Mouse (Mus musculus): Measurements from ENCODE around the gene Cstf2. TPM values are rescaled to one million over a fixed set of nuclear protein-coding genes. Genes with fewer than 3 reads are reported as not detected.

Cstf2 gene
- total RNA-seq, 1 experiment: 57.2 TPM

GRCm38 (mm10) chrX:134111767-134112166 lies 52.8 kb downstream of the Cstf2 start:
- Histone ChIP-seq H3K27ac (ENCODE audit: insufficient read depth, low read depth, low read length, poor library complexity, severe bottlenecking) (no peak overlapping the region), H3K9me3 (ENCODE audit: control insufficient read depth, insufficient read depth, low read depth, low read length) (no peaks in the 10 kb centered on the region), H3K4me1 (ENCODE audit: control insufficient read depth in 2 of 2, insufficient read depth in 2 of 2, low read length in 2 of 2, poor library complexity in 1 of 2) (no peaks in the 10 kb centered on the region), H3K4me3 (ENCODE audit: insufficient read depth in 1 of 2, low read depth in 1 of 2, low read length in 2 of 2, poor library complexity in 1 of 2, severe bottlenecking in 1 of 2) (no peak overlapping the region), H3K36me3 (ENCODE audit: control insufficient read depth, insufficient read depth, low read length, poor library complexity, severe bottlenecking) (no peaks in the 10 kb centered on the region), H3K9ac (ENCODE audit: insufficient read depth, low read depth, low read length, poor library complexity, severe bottlenecking) (no peak overlapping the region)
- in situ Hi-C loops (cut with MboI; ENCODE audit: low sequenced_read_pairs in 2 of 2, unreplicated experiment in 2 of 2): no loop called here
- no peak for DNase-seq (ENCODE audit: low read depth, low spot score)
- TF ChIP-seq CHD2 (IDR thresholded peaks at IDR 0.05; ENCODE audit: low read depth, low read length): no peak
- TF ChIP-seq HCFC1 (IDR thresholded peaks at IDR 0.05; ENCODE audit: borderline replicate concordance, insufficient read depth, low read length): no peak
- TF ChIP-seq ZNF384 (IDR thresholded peaks at IDR 0.05; ENCODE audit: low read depth, low read length): no peak
- TF ChIP-seq ZC3H11A (IDR thresholded peaks at IDR 0.05; ENCODE audit: borderline replicate concordance, low read depth, low read length): no peak
- TF ChIP-seq MAFK (IDR thresholded peaks at IDR 0.05; ENCODE audit: insufficient read depth, low read depth, low read length): no peak

GRCm38 (mm10) chrX:134116417-134116816 lies 57.4 kb downstream of the Cstf2 start:
- TF ChIP-seq HCFC1 (IDR thresholded peaks at IDR 0.05; ENCODE audit: borderline replicate concordance, insufficient read depth, low read length) (no peak), ZC3H11A (IDR thresholded peaks at IDR 0.05; ENCODE audit: borderline replicate concordance, low read depth, low read length) (no peak), ZNF384 (IDR thresholded peaks at IDR 0.05; ENCODE audit: low read depth, low read length) (no peak), CHD2 (IDR thresholded peaks at IDR 0.05; ENCODE audit: low read depth, low read length) (no peak), MAFK (IDR thresholded peaks at IDR 0.05; ENCODE audit: insufficient read depth, low read depth, low read length) (no peak)
- in situ Hi-C loops (cut with MboI; ENCODE audit: low sequenced_read_pairs in 2 of 2, unreplicated experiment in 2 of 2): no loop called here
- H3K4me3 ChIP-seq (ENCODE audit: insufficient read depth in 1 of 2, low read depth in 1 of 2, low read length in 2 of 2, poor library complexity in 1 of 2, severe bottlenecking in 1 of 2): no peak overlapping the region
- H3K36me3 ChIP-seq (ENCODE audit: control insufficient read depth, insufficient read depth, low read length, poor library complexity, severe bottlenecking): no peaks in the 10 kb centered on the region
- no peaks in the 10 kb centered on the region for H3K9me3 ChIP-seq (ENCODE audit: control insufficient read depth, insufficient read depth, low read depth, low read length)
- no peaks in the 10 kb centered on the region for H3K4me1 ChIP-seq (ENCODE audit: control insufficient read depth in 2 of 2, insufficient read depth in 2 of 2, low read length in 2 of 2, poor library complexity in 1 of 2)
- DNase-seq (ENCODE audit: low read depth, low spot score): no peak
- H3K27ac ChIP-seq (ENCODE audit: insufficient read depth, low read depth, low read length, poor library complexity, severe bottlenecking): no peak overlapping the region
- H3K9ac ChIP-seq (ENCODE audit: insufficient read depth, low read depth, low read length, poor library complexity, severe bottlenecking): no peak overlapping the region

DNA sequence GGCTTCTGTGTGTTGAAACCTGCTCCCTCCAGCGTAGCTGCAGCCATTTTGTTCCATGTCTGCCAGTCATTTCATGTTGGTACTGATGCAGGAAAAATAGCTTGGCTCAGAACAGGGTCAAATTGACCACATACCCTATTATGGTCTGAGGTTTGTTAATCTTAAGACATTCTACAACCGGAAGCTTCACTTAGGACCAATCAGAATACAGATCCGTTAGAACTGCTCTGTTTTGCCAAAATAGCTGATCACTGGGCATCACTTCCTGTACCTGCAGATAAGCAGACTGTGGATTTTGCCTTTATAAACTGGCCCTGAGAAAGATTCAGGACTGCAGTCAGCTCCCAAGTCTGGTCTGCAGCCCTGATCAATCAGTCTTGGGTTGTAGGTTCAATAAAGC lies 69.6 kb downstream of the Cstf2 start:
- Histone ChIP-seq H3K9me3 (ENCODE audit: control insufficient read depth, insufficient read depth, low read depth, low read length) (no peaks in the 10 kb centered on the region), H3K4me1 (ENCODE audit: control insufficient read depth in 2 of 2, insufficient read depth in 2 of 2, low read length in 2 of 2, poor library complexity in 1 of 2) (no peaks in the 10 kb centered on the region), H3K36me3 (ENCODE audit: control insufficient read depth, insufficient read depth, low read length, poor library complexity, severe bottlenecking) (no peaks in the 10 kb centered on the region), H3K4me3 (ENCODE audit: insufficient read depth in 1 of 2, low read depth in 1 of 2, low read length in 2 of 2, poor library complexity in 1 of 2, severe bottlenecking in 1 of 2) (no peak overlapping the region), H3K9ac (ENCODE audit: insufficient read depth, low read depth, low read length, poor library complexity, severe bottlenecking) (no peak overlapping the region), H3K27ac (ENCODE audit: insufficient read depth, low read depth, low read length, poor library complexity, severe bottlenecking) (no peak overlapping the region)
- TF ChIP-seq ZC3H11A (IDR thresholded peaks at IDR 0.05; ENCODE audit: borderline replicate concordance, low read depth, low read length) (no peak), CHD2 (IDR thresholded peaks at IDR 0.05; ENCODE audit: low read depth, low read length) (no peak), ZNF384 (IDR thresholded peaks at IDR 0.05; ENCODE audit: low read depth, low read length) (no peak), MAFK (IDR thresholded peaks at IDR 0.05; ENCODE audit: insufficient read depth, low read depth, low read length) (no peak), HCFC1 (IDR thresholded peaks at IDR 0.05; ENCODE audit: borderline replicate concordance, insufficient read depth, low read length) (no peak)
- DNase-seq (ENCODE audit: low read depth, low spot score): no peak
- in situ Hi-C loops (cut with MboI; ENCODE audit: low sequenced_read_pairs in 2 of 2, unreplicated experiment in 2 of 2): no loop called here

- Histone ChIP-seq H3K4me3 (ENCODE audit: insufficient read depth in 1 of 2, low read depth in 1 of 2, low read length in 2 of 2, poor library complexity in 1 of 2, severe bottlenecking in 1 of 2) (no peak overlapping the region), H3K4me1 (ENCODE audit: control insufficient read depth in 2 of 2, insufficient read depth in 2 of 2, low read length in 2 of 2, poor library complexity in 1 of 2) (no peaks in the 10 kb centered on the region), H3K27ac (ENCODE audit: insufficient read depth, low read depth, low read length, poor library complexity, severe bottlenecking) (no peak overlapping the region), H3K9me3 (ENCODE audit: control insufficient read depth, insufficient read depth, low read depth, low read length) (no peaks in the 10 kb centered on the region), H3K36me3 (ENCODE audit: control insufficient read depth, insufficient read depth, low read length, poor library complexity, severe bottlenecking) (no peaks in the 10 kb centered on the region), H3K9ac (ENCODE audit: insufficient read depth, low read depth, low read length, poor library complexity, severe bottlenecking) (no peak overlapping the region)
- in situ Hi-C loops (cut with MboI; ENCODE audit: low sequenced_read_pairs in 2 of 2, unreplicated experiment in 2 of 2): no loop called here
- TF ChIP-seq ZNF384 (IDR thresholded peaks at IDR 0.05; ENCODE audit: low read depth, low read length) (no peak), MAFK (IDR thresholded peaks at IDR 0.05; ENCODE audit: insufficient read depth, low read depth, low read length) (no peak), ZC3H11A (IDR thresholded peaks at IDR 0.05; ENCODE audit: borderline replicate concordance, low read depth, low read length) (no peak), CHD2 (IDR thresholded peaks at IDR 0.05; ENCODE audit: low read depth, low read length) (no peak), HCFC1 (IDR thresholded peaks at IDR 0.05; ENCODE audit: borderline replicate concordance, insufficient read depth, low read length) (no peak)
- peak; percentile 12 for DNase-seq (ENCODE audit: low read depth, low spot score)
Observed at GRCm38 (mm10) chrX:134132295-134132694, 73.3 kb downstream of the Cstf2 start.

GRCm38 (mm10) chrX:134133821-134134220 lies 74.8 kb downstream of the Cstf2 start:
- H3K4me3 ChIP-seq (ENCODE audit: insufficient read depth in 1 of 2, low read depth in 1 of 2, low read length in 2 of 2, poor library complexity in 1 of 2, severe bottlenecking in 1 of 2): no peak overlapping the region
- peak; percentile 12 for DNase-seq (ENCODE audit: low read depth, low spot score)
- no peak for TF ChIP-seq ZNF384 (IDR thresholded peaks at IDR 0.05; ENCODE audit: low read depth, low read length)
- no peak for TF ChIP-seq HCFC1 (IDR thresholded peaks at IDR 0.05; ENCODE audit: borderline replicate concordance, insufficient read depth, low read length)
- TF ChIP-seq MAFK (IDR thresholded peaks at IDR 0.05; ENCODE audit: insufficient read depth, low read depth, low read length): no peak
- TF ChIP-seq CHD2 (IDR thresholded peaks at IDR 0.05; ENCODE audit: low read depth, low read length): no peak
- no peak for TF ChIP-seq ZC3H11A (IDR thresholded peaks at IDR 0.05; ENCODE audit: borderline replicate concordance, low read depth, low read length)
- H3K9me3 ChIP-seq (ENCODE audit: control insufficient read depth, insufficient read depth, low read depth, low read length): no peaks in the 10 kb centered on the region
- H3K27ac ChIP-seq (ENCODE audit: insufficient read depth, low read depth, low read length, poor library complexity, severe bottlenecking): no peak overlapping the region
- in situ Hi-C loops (cut with MboI; ENCODE audit: low sequenced_read_pairs in 2 of 2, unreplicated experiment in 2 of 2): no loop called here
- no peaks in the 10 kb centered on the region for H3K4me1 ChIP-seq (ENCODE audit: control insufficient read depth in 2 of 2, insufficient read depth in 2 of 2, low read length in 2 of 2, poor library complexity in 1 of 2)
- no peaks in the 10 kb centered on the region for H3K36me3 ChIP-seq (ENCODE audit: control insufficient read depth, insufficient read depth, low read length, poor library complexity, severe bottlenecking)
- H3K9ac ChIP-seq (ENCODE audit: insufficient read depth, low read depth, low read length, poor library complexity, severe bottlenecking): no peak overlapping the region

Other genes with a start within 250 kb of the Cstf2 start
- gene Tnmd, start 208.2 kb upstream of the Cstf2 start, total RNA-seq (2012; rRNA removed): not detected in 2 replicates
- 23.9 and 27.1 TPM in 2 replicates for gene Tspan6, start 160.8 kb upstream of the Cstf2 start, total RNA-seq (2012; rRNA removed)
- gene Srpx2, start 150.8 kb upstream of the Cstf2 start, total RNA-seq (2012; rRNA removed): 0.27 TPM in 1 of 2 replicates, not detected in the other
- gene Sytl4, start 77.4 kb upstream of the Cstf2 start, total RNA-seq (2012; rRNA removed): 0.54 and 0.58 TPM in 2 replicates
- 0.37 and 0.54 TPM in 2 replicates for gene Xkrx, start 102.9 kb downstream of the Cstf2 start, total RNA-seq (2012; rRNA removed)
- not detected in 2 replicates for gene Arl13a, start 128.3 kb downstream of the Cstf2 start, total RNA-seq (2012; rRNA removed)
- 0.11 and 0.18 TPM in 2 replicates for gene Nox1, start 162.8 kb downstream of the Cstf2 start, total RNA-seq (2012; rRNA removed)
- 2.0 and 2.9 TPM in 2 replicates for gene Trmt2b, start 217.8 kb downstream of the Cstf2 start, total RNA-seq (2012; rRNA removed)
- 1.5 and 1.9 TPM in 2 replicates for gene Tmem35a, start 236.0 kb downstream of the Cstf2 start, total RNA-seq (2012; rRNA removed)
- 16.0 and 18.8 TPM in 2 replicates for gene Cenpi, start 248.9 kb downstream of the Cstf2 start, total RNA-seq (2012; rRNA removed)